Mouse (Mus musculus): ENCODE data around the gene Knl1.

- no peak for TF ChIP-seq CTCF (conservative IDR thresholded peaks at IDR 0.05; ENCODE audit: low read length)
- no peak for TF ChIP-seq POU5F1 (IDR thresholded peaks at IDR 0.05; ENCODE audit: borderline replicate concordance, low read length)
These were observed 89.5 kb downstream of the Knl1 start for GRCm38 (mm10) chr2:119136346-119136898.

All from E14TG2a.4 (cell line).